Mouse (Mus musculus) layer of hippocampus, adult 9-11 months (tissue): ENCODE data around the gene Polr3h.
"Not testable (repeated sequence)": the region's sequence is repeated elsewhere in the genome, so short reads cannot be mapped to it uniquely, and the experiment has no call there.

Source experiments
- DNase-seq: peaks from one replicate; pipeline ENCODE4 v3.0.0; 2022

The Polr3h gene

GRCm38 (mm10) chr15:81915663-81916062 lies 10.4 kb downstream of the Polr3h start:
- DNase-seq, result no peak

- DNase-seq, result no peak
Measured at GRCm38 (mm10) chr15:81914668-81915067, 11.4 kb downstream of the Polr3h start.

- no peak for DNase-seq
Measured at GRCm38 (mm10) chr15:81912498-81912897, 13.5 kb downstream of the Polr3h start.

GRCm38 (mm10) chr15:81908767-81909166 lies 17.3 kb downstream of the Polr3h start:
- DNase-seq, result not testable (repeated sequence)

- no peak for DNase-seq
Measured at GRCm38 (mm10) chr15:81907953-81908352, 18.1 kb downstream of the Polr3h start.

GRCm38 (mm10) chr15:81904939-81905338 lies 21.1 kb downstream of the Polr3h start:
- DNase-seq, result peak; percentile 71

GRCm38 (mm10) chr15:81898751-81899150 lies 27.3 kb downstream of the Polr3h start:
- DNase-seq, result no peak

- no peak for DNase-seq
Measured at GRCm38 (mm10) chr15:81897607-81898285, 28.3 kb downstream of the Polr3h start.

- peak; percentile 48 for DNase-seq
Measured at GRCm38 (mm10) chr15:81896407-81896806, 29.6 kb downstream of the Polr3h start.

GRCm38 (mm10) chr15:81894002-81894401 lies 32.0 kb downstream of the Polr3h start:
- DNase-seq, result no peak

GRCm38 (mm10) chr15:81891822-81892580 lies 34.0 kb downstream of the Polr3h start:
- no peak for DNase-seq

- DNase-seq, result no peak
Measured at GRCm38 (mm10) chr15:81891140-81891802, 34.8 kb downstream of the Polr3h start.

- no peak for DNase-seq
Measured at GRCm38 (mm10) chr15:81889175-81889574, 36.9 kb downstream of the Polr3h start.

GRCm38 (mm10) chr15:81886795-81887550 lies 39.1 kb downstream of the Polr3h start:
- no peak for DNase-seq

GRCm38 (mm10) chr15:81885418-81885934 lies 40.6 kb downstream of the Polr3h start:
- DNase-seq, result no peak

GRCm38 (mm10) chr15:81882348-81882747 lies 43.7 kb downstream of the Polr3h start:
- DNase-seq, result no peak

GRCm38 (mm10) chr15:81879531-81880401 lies 46.3 kb downstream of the Polr3h start:
- peak; percentile 84 for DNase-seq

GRCm38 (mm10) chr15:81872262-81873136 lies 53.5 kb downstream of the Polr3h start, which contains the start of gene Aco2:
Gene Aco2, plus strand, starts transcription at chr15:81872309.
- DNase-seq, result peak; percentile 99

- DNase-seq, result peak; percentile 87
Measured at GRCm38 (mm10) chr15:81871604-81872261, 54.3 kb downstream of the Polr3h start, which contains the start of gene Phf5a. Gene Phf5a, minus strand, starts transcription at chr15:81871911.

- no peak for DNase-seq
Measured at GRCm38 (mm10) chr15:81869985-81870384, 56.1 kb downstream of the Polr3h start.
